Mouse (Mus musculus) right cerebral cortex, adult 18-20 months (tissue): ENCODE measurements around the gene Olfr390.

Source experiments
- DNase-seq: peaks from one replicate; pipeline ENCODE4 v3.0.0; 2022; ENCODE audit warnings: mixed read lengths

The Olfr390 gene

DNA sequence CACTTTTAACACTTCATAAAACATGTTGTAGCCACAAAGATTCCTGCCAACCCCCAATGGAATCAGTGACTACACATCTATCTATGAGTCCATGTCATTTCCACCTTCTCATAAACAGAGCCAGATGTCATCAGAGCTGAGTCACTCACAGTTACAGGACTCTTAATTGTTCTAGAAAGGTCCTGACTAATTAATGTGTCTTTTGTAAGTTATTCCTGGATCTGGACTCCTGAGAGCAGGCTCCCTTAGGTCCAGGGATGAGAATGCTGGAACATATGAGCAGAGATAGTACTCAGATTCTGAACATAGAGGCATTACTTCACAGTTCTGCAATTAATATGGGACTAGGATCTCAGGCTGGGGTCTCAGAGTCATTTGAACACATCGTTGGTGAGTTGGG is at the start of gene Olfr390:
Gene Olfr390, plus strand, starts transcription at position 301 of the 400 bp plus-strand sequence.
- DNase-seq, result no peak

DNA sequence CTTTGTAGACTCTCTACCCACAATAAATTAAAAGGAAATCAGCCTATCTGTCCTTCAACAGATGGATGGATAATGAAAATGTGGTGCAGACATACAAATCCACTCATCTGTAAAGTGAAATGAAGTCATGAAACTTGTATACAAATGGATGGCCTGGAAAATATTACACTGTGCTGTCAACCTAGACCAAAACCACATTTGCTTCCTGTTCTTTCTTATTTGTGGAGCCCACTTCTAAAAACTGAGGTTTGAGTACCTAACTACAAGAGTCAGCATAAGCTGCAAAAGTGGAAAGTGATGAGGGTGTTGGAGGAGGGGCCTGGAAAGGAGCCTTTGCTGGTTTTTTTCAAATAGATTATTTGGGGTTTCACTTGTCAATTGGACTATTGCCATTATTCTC is 23.6 kb upstream of the Olfr390 start:
- DNase-seq, result no peak

DNA sequence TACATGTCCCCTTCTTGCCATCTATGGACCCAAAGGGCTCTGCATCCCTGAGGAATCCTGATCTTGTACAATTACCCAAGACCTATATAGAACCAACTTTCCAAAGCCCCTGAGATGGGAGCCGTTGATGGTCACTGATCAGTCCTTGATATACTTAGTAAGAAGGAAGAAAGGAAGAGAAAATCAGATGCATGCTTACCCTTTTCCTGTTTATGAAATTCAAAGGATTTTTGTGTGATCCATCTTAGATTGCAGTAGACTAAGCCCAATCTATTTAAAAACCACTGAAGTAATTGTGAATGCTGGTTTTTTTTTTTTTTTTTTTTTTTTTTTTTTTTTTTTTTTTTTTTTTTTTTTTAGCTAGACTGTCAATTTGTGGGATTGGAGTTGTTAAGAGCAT is 2.2 kb upstream of the Olfr390 start, which contains the start of gene Olfr389:
Gene Olfr389, minus strand, starts transcription at position 101 of the 400 bp plus-strand sequence.
- DNase-seq, result no peak

DNA sequence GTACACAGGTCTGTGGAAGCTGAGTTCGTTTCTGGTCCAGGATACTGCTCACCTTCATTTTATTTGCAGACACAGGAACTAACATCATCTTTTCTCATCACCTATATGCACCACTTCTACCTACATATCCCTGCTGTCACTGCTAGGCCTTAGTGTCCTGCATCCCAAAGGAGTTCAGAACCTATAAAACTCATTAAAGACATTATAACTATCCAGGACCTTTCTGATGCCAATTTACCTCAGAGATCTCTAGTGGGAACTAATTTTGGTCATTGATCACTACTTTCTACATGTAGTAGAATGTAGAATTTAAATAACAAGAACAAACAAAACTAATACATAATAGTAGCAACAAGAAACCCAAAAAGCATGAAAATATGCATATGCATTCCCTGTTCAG is 20.2 kb downstream of the Olfr390 start, which contains the start of gene Olfr391-ps:
Gene Olfr391-ps, minus strand, starts transcription at position 101 of the 400 bp plus-strand sequence.
- DNase-seq, result no peak

DNA sequence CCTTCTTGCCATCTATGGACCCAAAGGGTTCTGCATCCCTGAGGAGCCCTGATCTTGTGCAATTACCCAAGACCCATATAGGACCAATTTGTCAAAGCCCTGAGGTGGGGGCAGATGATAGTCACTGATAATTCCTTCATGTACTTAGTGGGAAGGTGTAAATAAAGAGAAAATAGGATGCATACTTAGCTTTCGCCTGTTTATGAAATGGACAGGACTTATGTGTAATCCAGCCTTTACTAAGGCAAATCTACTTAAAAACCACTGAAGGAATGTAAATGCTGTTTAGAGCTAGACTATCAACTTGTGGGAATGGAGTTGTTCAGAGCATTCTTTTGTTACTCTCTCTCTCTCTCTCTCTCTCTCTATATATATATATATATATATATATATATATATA is 34.2 kb downstream of the Olfr390 start, which contains the start of gene Olfr392:
Gene Olfr392, minus strand, starts transcription at position 101 of the 400 bp plus-strand sequence.
- no peak for DNase-seq
